Comparison of ENCODE assay signal across 9 mouse cellular contexts in the genomic region with DNA sequence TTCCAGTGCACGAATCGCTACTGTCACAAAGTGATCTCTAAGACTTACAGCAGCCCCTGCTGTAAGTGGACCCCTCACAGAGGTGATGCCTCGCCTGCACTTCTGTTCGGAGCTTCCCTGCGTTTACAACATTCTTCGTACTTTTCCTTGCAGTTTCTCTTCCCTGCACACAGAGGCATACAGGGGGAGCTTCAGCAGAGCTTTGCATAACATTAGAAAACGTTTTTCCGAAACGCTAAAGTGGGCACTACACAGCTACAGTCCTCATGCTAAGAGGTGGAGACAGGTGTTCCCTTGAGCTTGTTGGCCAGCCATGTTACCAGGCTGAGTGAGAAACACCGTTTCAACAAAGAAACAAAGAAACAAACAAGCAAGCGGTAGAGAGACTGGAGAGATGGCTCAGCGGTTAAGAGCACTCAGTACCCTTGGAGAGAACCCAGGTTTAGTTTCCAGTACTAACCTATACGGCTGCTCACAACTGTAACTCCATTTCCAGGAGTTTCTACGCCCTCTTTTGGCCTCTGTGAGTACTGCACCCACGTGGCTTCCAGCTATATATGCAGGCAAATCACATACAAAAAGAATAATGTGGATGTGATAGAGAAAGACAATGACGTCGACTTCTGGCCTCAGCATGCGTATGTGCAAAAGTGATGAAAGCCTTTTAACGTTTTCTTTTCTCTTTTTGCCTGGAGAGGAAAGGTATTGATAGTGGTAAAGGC.
DNase-seq lines count a peak whose midpoint lies in the region; ATAC-seq and TF ChIP-seq lines count a peak whose summit lies in the region.
"Had no signal": no experiment of that assay in that cellular context is flagged by ENCODE, and none has a peak within 500 bp of the region (broad histone marks: within the 10 kb centered on the region; RNA-seq: fewer than 3 reads in every experiment).

No protein-coding gene starts in this region.

- H3K9me3 ChIP-seq in midbrain, embryonic 14.5 days (ENCODE audit: control insufficient read depth, low read length): no peaks in the 10 kb centered on the region
- H3K9me3 ChIP-seq in midbrain, embryonic 13.5 days: no peaks in the 10 kb centered on the region
- H3K9me3 ChIP-seq in heart, embryonic 14.5 days (ENCODE audit: control insufficient read depth, low read length): no peaks in the 10 kb centered on the region
- H3K9me3 ChIP-seq in lung, postnatal 0 days (ENCODE audit: low read length): no peaks in the 10 kb centered on the region

- ATAC-seq in midbrain, embryonic 14.5 days (ENCODE audit: low FRiP score, low TSS enrichment): no peak
- ATAC-seq in midbrain, embryonic 13.5 days: no peak
- no peak for ATAC-seq in heart, embryonic 14.5 days (ENCODE audit: insufficient number of reproducible peaks, insufficient read depth, low FRiP score, low read depth)
- peak; percentile 59 for ATAC-seq in lung, postnatal 0 days
- no peak for ATAC-seq in cerebellum, adult (ENCODE audit: insufficient number of reproducible peaks, low FRiP score, low TSS enrichment)

- TF ChIP-seq CTCF in lung, postnatal 0 days (IDR thresholded peaks at IDR 0.05): peak; percentile 71

- H3K27me3 ChIP-seq in midbrain, embryonic 14.5 days (ENCODE audit: control insufficient read depth, insufficient read depth, low read length): no peaks in the 10 kb centered on the region
- no peaks in the 10 kb centered on the region for H3K27me3 ChIP-seq in midbrain, embryonic 13.5 days
- no peaks in the 10 kb centered on the region for H3K27me3 ChIP-seq in heart, embryonic 14.5 days (ENCODE audit: control insufficient read depth, insufficient read depth, low read length)
- H3K27me3 ChIP-seq in lung, postnatal 0 days (replicated peaks; ENCODE audit: insufficient read depth, low read length): no peaks in the 10 kb centered on the region

- H3K9ac ChIP-seq in midbrain, embryonic 14.5 days (replicated peaks; ENCODE audit: low read length): no peak overlapping the region
- H3K9ac ChIP-seq in midbrain, embryonic 13.5 days (replicated peaks): no peak overlapping the region
- H3K9ac ChIP-seq in heart, embryonic 14.5 days (ENCODE audit: low read length): peak overlapping the region; percentile 28
- no peak overlapping the region for H3K9ac ChIP-seq in lung, postnatal 0 days (replicated peaks; ENCODE audit: low read depth)

- 69% methylated on average over 19 of the region's 19 CpGs for WGBS in midbrain, embryonic 14.5 days
- WGBS in midbrain, embryonic 13.5 days: 71% methylated on average over 19 of the region's 19 CpGs
- 57% methylated on average over 19 of the region's 19 CpGs for WGBS in heart, embryonic 14.5 days
- WGBS in lung, postnatal 0 days: 58% methylated on average over 19 of the region's 19 CpGs

- no peak overlapping the region for H3K27ac ChIP-seq in midbrain, embryonic 14.5 days (replicated peaks; ENCODE audit: low read depth, low read length)
- H3K27ac ChIP-seq in midbrain, embryonic 13.5 days: no peak overlapping the region
- peak overlapping the region; percentile 88 to 91 for H3K27ac ChIP-seq in heart, embryonic 14.5 days (replicated peaks in 1 of 2; ENCODE audit: control insufficient read depth in 1 of 2, insufficient read depth in 1 of 2, low read depth in 2 of 2, low read length in 2 of 2)
- H3K27ac ChIP-seq in lung, postnatal 0 days (ENCODE audit: low read length): no peak overlapping the region
- H3K27ac ChIP-seq: macrophage had no signal

- no peak overlapping the region for H3K4me3 ChIP-seq in midbrain, embryonic 14.5 days (replicated peaks; ENCODE audit: low read depth, low read length)
- H3K4me3 ChIP-seq in midbrain, embryonic 13.5 days (replicated peaks): no peak overlapping the region
- H3K4me3 ChIP-seq in heart, embryonic 14.5 days (ENCODE audit: control insufficient read depth in 1 of 2, insufficient read depth in 1 of 2, low read depth in 1 of 2, low read length in 2 of 2): no peak overlapping the region
- H3K4me3 ChIP-seq in lung, postnatal 0 days (ENCODE audit: low read depth, low read length): peak overlapping the region; percentile 20; the same call in 1 of the 2 replicates

- TF ChIP-seq EP300 in lung, postnatal 0 days (IDR thresholded peaks at IDR 0.05): no peak

- H3K4me1 ChIP-seq in midbrain, embryonic 14.5 days (ENCODE audit: control insufficient read depth, insufficient read depth, low read length): 0 out of 2 replicates have a peak, but pooled peaks cover 4% of the 10 kb centered on the region
- no peaks in the 10 kb centered on the region; the same call in 1 of the 2 replicates for H3K4me1 ChIP-seq in midbrain, embryonic 13.5 days (replicated peaks)
- peaks cover 34 to 59% of the 10 kb centered on the region in 2 experiments for H3K4me1 ChIP-seq in heart, embryonic 14.5 days (ENCODE audit: control insufficient read depth in 2 of 2, insufficient read depth in 2 of 2, low read length in 2 of 2)
- H3K4me1 ChIP-seq in lung, postnatal 0 days (ENCODE audit: insufficient read depth, low read depth, low read length): no peaks in the 10 kb centered on the region

- no peak overlapping the region for H3K4me2 ChIP-seq in midbrain, embryonic 14.5 days (ENCODE audit: low read length)
- H3K4me2 ChIP-seq in midbrain, embryonic 13.5 days (replicated peaks): no peak overlapping the region
- H3K4me2 ChIP-seq in heart, embryonic 14.5 days (ENCODE audit: low read length): peak overlapping the region; percentile 42
- peak overlapping the region; percentile 43 for H3K4me2 ChIP-seq in lung, postnatal 0 days (replicated peaks; ENCODE audit: low read depth, low read length)

- no peaks in the 10 kb centered on the region for H3K36me3 ChIP-seq in midbrain, embryonic 14.5 days (ENCODE audit: control insufficient read depth, insufficient read depth, low read length)
- H3K36me3 ChIP-seq in midbrain, embryonic 13.5 days: no peaks in the 10 kb centered on the region
- no peaks in the 10 kb centered on the region for H3K36me3 ChIP-seq in heart, embryonic 14.5 days (ENCODE audit: control insufficient read depth, insufficient read depth, low read length)
- no peaks in the 10 kb centered on the region for H3K36me3 ChIP-seq in lung, postnatal 0 days (ENCODE audit: insufficient read depth, low read length)

- DNase-seq in embryo, embryonic 9.5 days (ENCODE audit: extremely low spot score): peak; percentile 38
- no peak for DNase-seq in embryo, embryonic 11 days
- peak; percentile 41 for DNase-seq in midbrain, embryonic 14.5 days
- peak; percentile 48 for DNase-seq in lung, postnatal 0 days (ENCODE audit: low spot score)
- no peak for DNase-seq in gastrocnemius, postnatal 10 days

Comparison
In these comparisons a context has a peak if more than half of its experiments do, and no peak if none do; other contexts are left out.
1. DNase-seq: peak in embryo, embryonic 9.5 days (single experiment), midbrain, embryonic 14.5 days (single experiment) and lung, postnatal 0 days (single experiment); none in embryo, embryonic 11 days (single experiment) and gastrocnemius, postnatal 10 days (single experiment).
2. H3K27ac ChIP-seq: peak in heart, embryonic 14.5 days (2 of 2); none in midbrain, embryonic 14.5 days (single experiment), midbrain, embryonic 13.5 days (single experiment) and lung, postnatal 0 days (single experiment).
3. H3K4me2 ChIP-seq: peak in heart, embryonic 14.5 days (single experiment) and lung, postnatal 0 days (single experiment); none in midbrain, embryonic 14.5 days (single experiment) and midbrain, embryonic 13.5 days (single experiment).